Mouse (Mus musculus): ENCODE results near the gene Pcif1. TPM values are rescaled to one million over a fixed set of nuclear protein-coding genes. Genes with fewer than 3 reads are reported as not detected.
"Not testable (repeated sequence)": the region's sequence is repeated elsewhere in the genome, so short reads cannot be mapped to it uniquely, and the experiment has no call there.

Pcif1 gene
- polyA plus RNA-seq, 1 experiment from 2014 or later, result 60.0 TPM

DNA sequence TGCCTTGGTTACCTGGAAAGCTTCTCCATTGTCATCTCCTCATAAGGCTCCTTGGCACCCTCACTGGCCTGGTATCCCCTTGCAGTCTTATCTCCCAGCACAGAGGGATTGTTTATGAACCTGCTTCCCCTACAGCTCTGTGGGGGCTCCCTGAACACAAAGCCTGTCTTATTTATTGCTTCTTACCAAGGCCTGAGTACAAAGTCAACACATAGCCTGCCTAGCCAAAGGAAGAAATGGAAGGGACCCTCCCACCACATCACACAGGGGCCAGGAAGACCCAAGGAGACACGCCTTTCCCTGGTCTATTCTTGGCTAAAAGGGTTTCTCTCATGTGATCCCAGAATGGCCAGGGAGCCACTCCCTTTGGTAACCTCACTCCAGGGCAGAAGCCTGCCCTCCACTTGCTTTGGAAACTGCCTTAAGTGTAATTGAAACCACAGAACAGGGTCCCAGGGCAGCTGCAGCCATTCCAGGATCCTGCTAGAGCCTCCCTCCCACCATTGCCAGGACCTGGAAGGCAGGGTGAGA is 4.8 kb upstream of the Pcif1 start:
- no peak for DNase-seq (ENCODE audit: low spot score)
- peak overlapping the region; percentile 14; the same call in 1 of the 2 replicates for H3K27ac ChIP-seq (ENCODE audit: low read depth, low read length)
- H3K4me1 ChIP-seq (replicated peaks; ENCODE audit: control insufficient read depth, insufficient read depth, low read length), result peaks cover 4% of the 10 kb centered on the region; the same call in 1 of the 2 replicates
- no peak for ATAC-seq (ENCODE audit: low FRiP score)
- H3K36me3 ChIP-seq (ENCODE audit: control insufficient read depth, insufficient read depth, low read length), result no peaks in the 10 kb centered on the region
- no peak overlapping the region for H3K4me2 ChIP-seq (replicated peaks; ENCODE audit: low read depth, low read length)
- no peaks in the 10 kb centered on the region for H3K9me3 ChIP-seq (ENCODE audit: control insufficient read depth, low read length)
- WGBS, result 42% methylated on average over 1 of the region's 1 CpGs
- H3K27me3 ChIP-seq (ENCODE audit: control insufficient read depth, insufficient read depth, low read length), result no peaks in the 10 kb centered on the region
- no peak overlapping the region for H3K4me3 ChIP-seq (ENCODE audit: low read depth, low read length)
- H3K9ac ChIP-seq (ENCODE audit: low read depth, low read length), result no peak overlapping the region

DNA sequence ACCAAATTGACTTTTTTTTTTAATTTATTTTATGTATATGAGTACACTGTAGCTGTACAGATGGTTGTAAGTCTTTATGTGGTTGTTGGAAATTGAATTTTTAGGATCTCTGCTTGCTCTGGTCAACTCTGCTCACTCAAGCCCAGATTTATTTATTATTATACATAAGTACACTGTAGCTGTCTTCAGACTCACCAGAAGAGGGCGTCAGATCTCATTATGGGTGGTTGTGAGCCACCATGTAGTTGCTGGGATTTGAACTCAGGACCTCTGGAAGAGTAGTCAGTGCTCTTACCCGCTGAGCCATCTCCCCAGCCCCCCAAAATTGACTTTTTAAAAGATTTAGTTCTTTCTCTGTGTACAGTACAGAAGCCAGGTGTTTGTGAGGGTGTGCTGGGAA is 3.5 kb upstream of the Pcif1 start:
- H3K4me2 ChIP-seq (replicated peaks; ENCODE audit: low read depth, low read length); H3K9me3 ChIP-seq (ENCODE audit: control insufficient read depth, low read length); H3K9ac ChIP-seq (ENCODE audit: low read depth, low read length); H3K4me1 ChIP-seq (replicated peaks; ENCODE audit: control insufficient read depth, insufficient read depth, low read length); H3K27ac ChIP-seq (ENCODE audit: low read depth, low read length); H3K36me3 ChIP-seq (ENCODE audit: control insufficient read depth, insufficient read depth, low read length); ATAC-seq (ENCODE audit: low FRiP score); H3K4me3 ChIP-seq (ENCODE audit: low read depth, low read length); H3K27me3 ChIP-seq (ENCODE audit: control insufficient read depth, insufficient read depth, low read length); DNase-seq (ENCODE audit: low spot score): not testable (repeated sequence)
- whole genome bisulfite sequencing, result 41% methylated on average over 2 of the region's 2 CpGs

- H3K27ac ChIP-seq (ENCODE audit: low read depth, low read length); H3K9ac ChIP-seq (ENCODE audit: low read depth, low read length); H3K27me3 ChIP-seq (ENCODE audit: control insufficient read depth, insufficient read depth, low read length); H3K36me3 ChIP-seq (ENCODE audit: control insufficient read depth, insufficient read depth, low read length); H3K9me3 ChIP-seq (ENCODE audit: control insufficient read depth, low read length); ATAC-seq (ENCODE audit: low FRiP score); DNase-seq (ENCODE audit: low spot score): not testable (repeated sequence)
- Histone ChIP-seq H3K4me1 (replicated peaks; ENCODE audit: control insufficient read depth, insufficient read depth, low read length) (peaks cover 11% of the 10 kb centered on the region), H3K4me3 (ENCODE audit: low read depth, low read length) (peak overlapping the region; percentile 89; the same call in 1 of the 2 replicates), H3K4me2 (replicated peaks; ENCODE audit: low read depth, low read length) (peak overlapping the region; percentile 84)
- 69% methylated on average over 11 of the region's 11 CpGs for whole genome bisulfite sequencing
Observed at GRCm38 (mm10) chr2:164877376-164878215, 1.5 kb upstream of the Pcif1 start.

DNA sequence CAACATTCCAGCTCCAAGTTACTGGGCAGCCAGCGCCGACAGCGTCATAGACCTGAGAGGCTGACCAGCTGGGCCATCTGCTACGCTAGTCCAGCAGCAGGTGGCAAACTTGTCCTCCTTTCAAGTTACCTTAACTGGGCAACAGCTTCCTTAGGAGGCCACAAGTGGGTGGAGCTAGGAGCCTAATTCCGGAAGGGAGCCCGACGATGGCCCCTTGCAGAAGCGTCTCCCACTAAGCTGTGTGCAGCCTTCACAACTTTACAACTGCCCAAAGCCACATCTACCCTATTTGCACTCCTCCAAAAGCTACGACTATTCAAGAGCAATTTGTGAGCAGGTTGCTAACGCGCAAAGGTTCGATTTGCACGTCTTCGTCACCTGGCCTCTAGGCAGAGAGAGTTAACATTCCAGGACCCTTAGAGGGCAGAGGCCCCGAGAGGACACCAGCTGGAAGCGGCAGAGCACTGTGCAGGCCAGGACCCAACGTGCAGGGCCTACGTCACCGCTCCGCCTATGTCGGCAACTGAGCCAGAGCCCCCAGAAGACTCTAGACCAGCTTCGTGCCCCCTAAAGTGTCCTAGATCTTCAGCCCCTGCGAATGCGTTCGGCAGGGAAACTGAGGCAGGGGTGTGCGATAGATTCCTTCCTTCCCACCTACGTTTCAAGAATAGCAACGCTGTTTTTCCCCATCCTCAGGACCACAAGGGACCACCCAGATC is 436 bp upstream of the Pcif1 start:
- Histone ChIP-seq H3K4me2 (replicated peaks; ENCODE audit: low read depth, low read length) (peak overlapping the region; percentile 84), H3K27me3 (ENCODE audit: control insufficient read depth, insufficient read depth, low read length) (no peaks in the 10 kb centered on the region), H3K27ac (ENCODE audit: low read depth, low read length) (peak overlapping the region; percentile 100), H3K4me3 (ENCODE audit: low read depth, low read length) (peak overlapping the region; percentile 89), H3K36me3 (ENCODE audit: control insufficient read depth, insufficient read depth, low read length) (no peaks in the 10 kb centered on the region), H3K9me3 (ENCODE audit: control insufficient read depth, low read length) (no peaks in the 10 kb centered on the region), H3K9ac (ENCODE audit: low read depth, low read length) (peak overlapping the region; percentile 99), H3K4me1 (replicated peaks; ENCODE audit: control insufficient read depth, insufficient read depth, low read length) (peaks cover 11% of the 10 kb centered on the region)
- ATAC-seq (ENCODE audit: low FRiP score), result peak; percentile 55
- peak; percentile 60 for DNase-seq (ENCODE audit: low spot score)
- WGBS, result 2% methylated on average over 28 of the region's 28 CpGs

DNA sequence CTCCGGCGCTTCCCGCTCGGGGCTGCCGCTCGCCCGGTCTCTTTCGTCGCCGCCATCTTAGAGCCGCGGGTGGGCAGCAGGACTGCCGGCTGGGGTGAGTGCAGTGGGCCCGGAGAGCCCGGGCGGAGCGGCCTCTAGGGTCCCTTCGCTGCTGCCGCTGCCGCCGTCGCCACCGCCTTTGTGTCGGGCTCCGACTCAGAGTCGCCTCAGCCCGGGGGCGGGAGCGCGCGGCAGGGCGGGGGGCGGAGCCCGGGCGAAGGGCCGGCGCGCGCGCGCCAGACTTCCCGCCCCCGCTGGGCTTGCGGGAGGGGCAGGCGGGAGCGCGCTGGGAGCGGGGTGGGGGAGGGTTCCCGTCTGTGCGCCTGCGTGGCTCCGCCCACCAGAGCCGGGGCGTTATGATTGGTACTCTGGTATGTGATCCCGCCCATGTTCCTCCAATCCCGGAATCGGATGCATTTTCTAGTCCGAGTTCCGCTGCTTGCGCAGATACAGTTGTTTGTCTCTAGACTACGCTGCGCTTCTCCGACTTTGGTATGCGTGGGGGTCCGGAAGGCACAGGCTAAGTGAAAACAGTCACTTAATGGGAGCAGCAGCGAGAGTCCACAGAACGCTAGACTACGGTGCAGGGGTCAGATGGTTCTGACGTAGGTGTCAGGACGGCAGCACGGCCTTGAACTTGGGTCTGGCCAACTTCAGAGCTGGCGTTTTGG is 619 bp downstream of the Pcif1 start:
- H3K27ac ChIP-seq (ENCODE audit: low read depth, low read length), result peak overlapping the region; percentile 100
- no peaks in the 10 kb centered on the region for H3K9me3 ChIP-seq (ENCODE audit: control insufficient read depth, low read length)
- no peaks in the 10 kb centered on the region for H3K36me3 ChIP-seq (ENCODE audit: control insufficient read depth, insufficient read depth, low read length)
- H3K27me3 ChIP-seq (ENCODE audit: control insufficient read depth, insufficient read depth, low read length), result no peaks in the 10 kb centered on the region
- H3K4me3 ChIP-seq (ENCODE audit: low read depth, low read length), result peak overlapping the region; percentile 89
- WGBS, result under 1% methylated on average over 49 of the region's 72 CpGs
- DNase-seq (ENCODE audit: low spot score), result peak; percentile 98
- peak overlapping the region; percentile 84 for H3K4me2 ChIP-seq (replicated peaks; ENCODE audit: low read depth, low read length)
- H3K9ac ChIP-seq (ENCODE audit: low read depth, low read length), result peak overlapping the region; percentile 99
- H3K4me1 ChIP-seq (replicated peaks; ENCODE audit: control insufficient read depth, insufficient read depth, low read length), result peaks cover 11% of the 10 kb centered on the region
- peak; percentile 83 for ATAC-seq (ENCODE audit: low FRiP score)

- H3K36me3 ChIP-seq (ENCODE audit: control insufficient read depth, insufficient read depth, low read length), result peaks cover 5% of the 10 kb centered on the region; the same call in 1 of the 2 replicates
- 35% methylated on average over 9 of the region's 9 CpGs for WGBS
- DNase-seq (ENCODE audit: low spot score), result peak; percentile 55
Observed at GRCm38 (mm10) chr2:164882619-164883018, 3.5 kb downstream of the Pcif1 start.

DNA sequence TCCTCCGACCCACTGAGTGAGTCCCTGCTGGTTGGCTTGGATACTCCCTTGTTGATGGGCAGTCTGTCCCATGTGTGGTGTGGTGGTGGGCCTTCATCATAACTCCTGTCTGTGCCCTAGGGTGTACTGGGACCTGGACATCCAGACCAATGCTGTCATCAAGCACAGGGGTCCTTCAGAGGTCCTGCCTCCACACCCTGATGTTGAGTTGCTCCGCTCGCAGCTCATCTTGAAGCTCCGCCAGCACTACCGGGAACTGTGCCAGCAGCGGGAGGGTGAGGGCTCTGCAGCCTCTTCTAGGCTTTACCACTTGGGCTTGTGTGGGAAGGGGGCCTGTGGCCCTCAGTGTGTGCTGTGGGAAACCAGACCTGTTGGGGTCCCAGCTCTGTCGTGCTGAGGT is 6.7 kb downstream of the Pcif1 start:
- no peak overlapping the region for H3K4me2 ChIP-seq (replicated peaks; ENCODE audit: low read depth, low read length)
- no peak overlapping the region for H3K4me3 ChIP-seq (ENCODE audit: low read depth, low read length)
- H3K9ac ChIP-seq (ENCODE audit: low read depth, low read length), result no peak overlapping the region
- no peaks in the 10 kb centered on the region for H3K27me3 ChIP-seq (ENCODE audit: control insufficient read depth, insufficient read depth, low read length)
- ATAC-seq (ENCODE audit: low FRiP score) (no peak), DNase-seq (ENCODE audit: low spot score) (no peak)
- no peaks in the 10 kb centered on the region for H3K9me3 ChIP-seq (ENCODE audit: control insufficient read depth, low read length)
- H3K4me1 ChIP-seq (replicated peaks; ENCODE audit: control insufficient read depth, insufficient read depth, low read length), result peaks cover under 1% of the 10 kb centered on the region; the same call in 1 of the 2 replicates
- H3K36me3 ChIP-seq (ENCODE audit: control insufficient read depth, insufficient read depth, low read length), result peaks cover 13% of the 10 kb centered on the region
- H3K27ac ChIP-seq (ENCODE audit: low read depth, low read length), result no peak overlapping the region
- WGBS, result 86% methylated on average over 7 of the region's 7 CpGs

More at GRCm38 (mm10) chr2:164882619-164883018, 3.5 kb downstream of the Pcif1 start:
- Histone ChIP-seq H3K9ac (ENCODE audit: low read depth, low read length) (no peak overlapping the region), H3K4me3 (ENCODE audit: low read depth, low read length) (no peak overlapping the region), H3K9me3 (ENCODE audit: control insufficient read depth, low read length) (no peaks in the 10 kb centered on the region), H3K4me2 (replicated peaks; ENCODE audit: low read depth, low read length) (no peak overlapping the region), H3K27ac (ENCODE audit: low read depth, low read length) (peak overlapping the region; percentile 72), H3K4me1 (replicated peaks; ENCODE audit: control insufficient read depth, insufficient read depth, low read length) (peaks cover 11% of the 10 kb centered on the region), H3K27me3 (ENCODE audit: control insufficient read depth, insufficient read depth, low read length) (no peaks in the 10 kb centered on the region)
- ATAC-seq (ENCODE audit: low FRiP score), result no peak

DNA sequence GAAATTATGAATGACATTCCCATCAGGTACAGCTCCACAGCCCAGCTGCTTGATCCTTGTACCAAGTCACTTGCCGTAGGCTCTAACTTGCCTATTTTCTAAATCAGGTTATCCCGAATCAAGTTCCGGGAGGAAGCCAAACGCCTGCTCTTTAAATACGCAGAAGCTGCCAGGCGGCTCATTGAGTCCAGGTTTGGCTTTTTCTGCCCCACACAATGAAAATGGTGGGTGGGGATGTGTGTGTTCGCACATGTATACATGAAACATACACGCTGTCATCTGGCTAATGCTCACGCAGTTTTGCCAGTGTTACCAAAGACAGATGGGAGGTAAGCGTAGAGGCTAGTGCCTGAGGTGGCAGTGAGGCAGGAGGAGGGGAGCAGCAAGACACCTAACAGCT is 7.5 kb downstream of the Pcif1 start:
- Histone ChIP-seq H3K4me1 (replicated peaks; ENCODE audit: control insufficient read depth, insufficient read depth, low read length) (no peaks in the 10 kb centered on the region; the same call in 1 of the 2 replicates), H3K27ac (ENCODE audit: low read depth, low read length) (no peak overlapping the region), H3K36me3 (ENCODE audit: control insufficient read depth, insufficient read depth, low read length) (peaks cover 14% of the 10 kb centered on the region), H3K9ac (ENCODE audit: low read depth, low read length) (no peak overlapping the region), H3K9me3 (ENCODE audit: control insufficient read depth, low read length) (no peaks in the 10 kb centered on the region), H3K4me3 (ENCODE audit: low read depth, low read length) (no peak overlapping the region), H3K27me3 (ENCODE audit: control insufficient read depth, insufficient read depth, low read length) (no peaks in the 10 kb centered on the region), H3K4me2 (replicated peaks; ENCODE audit: low read depth, low read length) (no peak overlapping the region)
- no peak for ATAC-seq (ENCODE audit: low FRiP score)
- WGBS, result 95% methylated on average over 10 of the region's 10 CpGs
- no peak for DNase-seq (ENCODE audit: low spot score)

All from hindbrain, embryonic 11.5 days (tissue).